Mouse (Mus musculus) midbrain, embryonic 14.5 days (tissue): Measurements from ENCODE around the gene Osbp. TPM values are rescaled to one million over a fixed set of nuclear protein-coding genes. Genes with fewer than 3 reads are reported as not detected.

Source experiments
- ATAC-seq: fragments of 200-750 bp; cut with Nextera tagmentation; 2 replicates; pipeline ENCODE4 v1.8.0; 2017; ENCODE audit warnings: moderate number of reproducible peaks, moderate library complexity; ENCODE audit not compliant: low FRiP score, low TSS enrichment
- DNase-seq: peaks from one replicate; pipeline ENCODE4 v3.0.0-alpha.2; 2015
- H3K27ac ChIP-seq: fragments of 300-500 bp; sonication (generic); replicated peaks from 2 replicates; pipeline ENCODE4 v1.5.1; 2014; ENCODE audit warnings: mild to moderate bottlenecking, low read depth, low read length, moderate library complexity
- H3K27me3 ChIP-seq: fragments of 300-500 bp; sonication (generic); 2 replicates; pipeline ENCODE4 v1.6.1; 2014; ENCODE audit warnings: low read length, control low read depth, mixed read lengths; ENCODE audit not compliant: control insufficient read depth, insufficient read depth
- H3K36me3 ChIP-seq: fragments of 300-500 bp; sonication (generic); 2 replicates; pipeline ENCODE4 v1.6.1; 2014; ENCODE audit warnings: low read length, control low read depth; ENCODE audit not compliant: control insufficient read depth, insufficient read depth
- H3K4me1 ChIP-seq: fragments of 300-500 bp; sonication (generic); 2 replicates; pipeline ENCODE4 v1.6.1; 2014; ENCODE audit warnings: mild to moderate bottlenecking, antibody characterized with exemption, low read length, control low read depth; ENCODE audit not compliant: control insufficient read depth, insufficient read depth
- H3K4me2 ChIP-seq: fragments of 300-500 bp; sonication (generic); 2 replicates; pipeline ENCODE4 v1.6.1; 2014; ENCODE audit warnings: mild to moderate bottlenecking, low read length, moderate library complexity
- H3K4me3 ChIP-seq: fragments of 300-500 bp; sonication (generic); replicated peaks from 2 replicates; pipeline ENCODE4 v1.5.1; 2014; ENCODE audit warnings: low read depth, low read length
- H3K9ac ChIP-seq: fragments of 300-500 bp; sonication (generic); replicated peaks from 2 replicates; pipeline ENCODE4 v1.6.1; 2014; ENCODE audit warnings: mild to moderate bottlenecking, low read length, moderate library complexity
- H3K9me3 ChIP-seq: fragments of 300-500 bp; sonication (generic); 2 replicates; pipeline ENCODE4 v1.6.1; 2016; ENCODE audit warnings: low read length, control low read depth, mixed read lengths; ENCODE audit not compliant: control insufficient read depth
- WGBS: fragments of 180-500 bp; shearing (Covaris S2); extraction: QIAGEN DNeasy Blood & Tissue Kit; methylation state at CpG from one replicate; pipeline ENCODE4 v1.1.7; 2014; 5-methylcytosine and 5-hydroxymethylcytosine counted together
- polyA plus RNA-seq: library from polyadenylated mRNA; unstranded; fragments of >200 nt; fragmentation: Nextera tagmentation; extraction: Ambion mirVana; gene quantifications from 2 replicates; pipeline ENCODE4 v1.2.1, GENCODE M21; 2014

Gene Osbp
- polyA plus RNA-seq, 1 experiment from 2014 or later = 8.0 TPM

DNA sequence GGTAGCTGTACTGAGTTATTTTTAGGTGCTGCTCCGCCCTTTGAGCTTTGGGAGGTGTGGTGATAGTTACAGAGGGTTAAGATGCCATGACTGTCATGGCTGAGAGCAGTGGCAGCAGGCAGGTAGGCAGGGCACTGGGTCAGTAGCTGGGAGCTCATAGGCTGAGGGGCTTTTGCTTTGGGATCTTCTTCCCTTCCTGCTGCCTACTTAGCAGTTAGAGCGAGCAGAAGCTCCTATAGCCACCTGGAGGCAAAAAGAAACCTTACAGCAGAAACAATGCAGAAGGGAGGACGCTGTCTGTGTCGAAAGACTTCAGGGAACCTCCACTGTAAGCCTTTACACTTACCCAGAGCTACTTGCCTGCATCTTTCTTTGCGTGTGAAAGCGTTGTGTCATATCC is 11.5 kb upstream of the Osbp start:
- DNase-seq = no peak
- H3K4me1 ChIP-seq = no peaks in the 10 kb centered on the region
- 53% methylated on average over 6 of the region's 6 CpGs for WGBS

GRCm38 (mm10) chr19:11956636-11957035 is 9.1 kb upstream of the Osbp start:
- no peak overlapping the region for H3K27ac ChIP-seq
- H3K4me1 ChIP-seq = no peaks in the 10 kb centered on the region
- no peak for DNase-seq
- H3K36me3 ChIP-seq = no peaks in the 10 kb centered on the region
- no peaks in the 10 kb centered on the region for H3K27me3 ChIP-seq
- ATAC-seq = no peak
- no peaks in the 10 kb centered on the region for H3K9me3 ChIP-seq
- H3K4me2 ChIP-seq = no peak overlapping the region
- 87% methylated on average over 5 of the region's 5 CpGs for WGBS
- no peak overlapping the region for H3K4me3 ChIP-seq
- H3K9ac ChIP-seq = no peak overlapping the region

More for the DNA sequence above, 11.5 kb upstream of the Osbp start:
- no peak overlapping the region for H3K4me3 ChIP-seq
- no peak overlapping the region for H3K9ac ChIP-seq
- H3K36me3 ChIP-seq = no peaks in the 10 kb centered on the region
- no peaks in the 10 kb centered on the region for H3K27me3 ChIP-seq
- ATAC-seq = no peak
- no peaks in the 10 kb centered on the region for H3K9me3 ChIP-seq
- no peak overlapping the region for H3K27ac ChIP-seq
- no peak overlapping the region for H3K4me2 ChIP-seq

- no peak overlapping the region for H3K4me3 ChIP-seq
- no peaks in the 10 kb centered on the region for H3K9me3 ChIP-seq
- no peak overlapping the region for H3K9ac ChIP-seq
- no peaks in the 10 kb centered on the region for H3K27me3 ChIP-seq
- H3K4me1 ChIP-seq = no peaks in the 10 kb centered on the region
- H3K27ac ChIP-seq = no peak overlapping the region
- 94% methylated on average over 5 of the region's 5 CpGs for WGBS
- no peak for DNase-seq
- H3K36me3 ChIP-seq = no peaks in the 10 kb centered on the region
- ATAC-seq = no peak
- H3K4me2 ChIP-seq = no peak overlapping the region
Measured at GRCm38 (mm10) chr19:11957396-11957795, 8.3 kb upstream of the Osbp start.

DNA sequence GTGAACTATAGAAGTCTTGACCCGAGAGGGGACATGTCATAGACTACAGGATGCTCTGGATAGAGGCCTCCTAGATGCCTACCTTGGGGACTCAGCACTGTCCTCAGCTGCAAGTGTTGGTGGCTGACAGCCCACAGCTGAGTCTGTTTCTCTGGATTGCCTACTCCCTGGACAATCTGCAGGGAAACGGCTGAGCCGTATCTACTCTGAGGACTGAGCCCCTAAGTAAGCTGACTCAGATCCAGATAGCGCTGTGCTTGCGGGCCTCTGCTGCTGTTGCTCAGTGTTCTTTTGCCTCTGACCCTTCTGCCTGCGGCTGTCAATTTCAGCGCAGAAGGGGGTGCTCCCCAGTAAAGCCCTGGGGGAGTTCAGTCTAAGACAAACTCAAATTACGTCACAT is 7.9 kb upstream of the Osbp start:
- WGBS = 79% methylated on average over 8 of the region's 8 CpGs
- no peaks in the 10 kb centered on the region for H3K4me1 ChIP-seq

GRCm38 (mm10) chr19:11964266-11964665 is 1.5 kb upstream of the Osbp start:
- no peaks in the 10 kb centered on the region for H3K9me3 ChIP-seq
- H3K27me3 ChIP-seq = no peaks in the 10 kb centered on the region
- H3K27ac ChIP-seq = no peak overlapping the region
- peak overlapping the region; percentile 37; the same call in 1 of the 2 replicates for H3K4me3 ChIP-seq
- peak overlapping the region; percentile 50; the same call in 1 of the 2 replicates for H3K9ac ChIP-seq
- peaks cover 8% of the 10 kb centered on the region; the same call in 1 of the 2 replicates for H3K36me3 ChIP-seq
- ATAC-seq = no peak
- H3K4me1 ChIP-seq = peaks cover 15% of the 10 kb centered on the region
- peak overlapping the region; percentile 58 for H3K4me2 ChIP-seq
- 100% methylated on average over 1 of the region's 1 CpGs for WGBS
- DNase-seq = peak; percentile 9

More for the DNA sequence above, 7.9 kb upstream of the Osbp start:
- DNase-seq = no peak
- H3K4me3 ChIP-seq = no peak overlapping the region
- no peak overlapping the region for H3K4me2 ChIP-seq
- no peak overlapping the region for H3K9ac ChIP-seq
- H3K36me3 ChIP-seq = no peaks in the 10 kb centered on the region
- H3K9me3 ChIP-seq = no peaks in the 10 kb centered on the region
- H3K27ac ChIP-seq = no peak overlapping the region
- no peak for ATAC-seq
- H3K27me3 ChIP-seq = no peaks in the 10 kb centered on the region

- peak overlapping the region; percentile 86 for H3K9ac ChIP-seq
- no peaks in the 10 kb centered on the region for H3K9me3 ChIP-seq
- peak overlapping the region; percentile 76 for H3K4me2 ChIP-seq
- H3K27ac ChIP-seq = peak overlapping the region; percentile 93
- peaks cover 19% of the 10 kb centered on the region for H3K36me3 ChIP-seq
- peak overlapping the region; percentile 78 for H3K4me3 ChIP-seq
- H3K27me3 ChIP-seq = no peaks in the 10 kb centered on the region
- ATAC-seq (peak; percentile 3; the same call in 1 of the 2 replicates), DNase-seq (peak; percentile 71)
- WGBS = under 1% methylated on average over 18 of the region's 18 CpGs
- H3K4me1 ChIP-seq = peaks cover 15% of the 10 kb centered on the region
Measured at GRCm38 (mm10) chr19:11966201-11966636, 478 bp downstream of the Osbp start.

- H3K9me3 ChIP-seq = no peaks in the 10 kb centered on the region
- ATAC-seq (no peak), DNase-seq (no peak)
- H3K4me2 ChIP-seq = no peak overlapping the region
- H3K4me3 ChIP-seq = no peak overlapping the region
- peaks cover 51% of the 10 kb centered on the region for H3K36me3 ChIP-seq
- H3K4me1 ChIP-seq = peaks cover 15% of the 10 kb centered on the region
- no peak overlapping the region for H3K27ac ChIP-seq
- no peak overlapping the region for H3K9ac ChIP-seq
- WGBS = 76% methylated on average over 9 of the region's 9 CpGs
- no peaks in the 10 kb centered on the region for H3K27me3 ChIP-seq
Measured at GRCm38 (mm10) chr19:11969155-11970050, 3.7 kb downstream of the Osbp start.

GRCm38 (mm10) chr19:11973511-11974222 is 7.9 kb downstream of the Osbp start:
- no peak for ATAC-seq
- Histone ChIP-seq H3K27ac (no peak overlapping the region), H3K9me3 (no peaks in the 10 kb centered on the region), H3K4me2 (no peak overlapping the region), H3K9ac (no peak overlapping the region), H3K36me3 (peaks cover 90% of the 10 kb centered on the region), H3K4me3 (no peak overlapping the region), H3K4me1 (0 out of 2 replicates have a peak, but pooled peaks cover under 1% of the 10 kb centered on the region), H3K27me3 (no peaks in the 10 kb centered on the region)
- WGBS = 94% methylated on average over 13 of the region's 13 CpGs
- DNase-seq = no peak
